Mouse (Mus musculus): ENCODE measurements at regions not wholly inside any gene's neighbourhood (a gene's known extent, or its start where the extent isn't known, plus 50 kb on each side); places are given as distances from the start of the nearest gene placed in this dataset.

GRCm38 (mm10) chr2:173379736-173380135 lies 103.4 kb upstream of the Pmepa1 start:
- TF ChIP-seq CTCF (IDR thresholded peaks at IDR 0.05; ENCODE audit: extremely low read depth, insufficient read depth, low read length) (no peak), POLR2A (IDR thresholded peaks at IDR 0.05; ENCODE audit: extremely low read depth, insufficient read depth, low read length) (no peak)
